Mouse (Mus musculus): Measurements from ENCODE around the gene Gzmd. TPM values are rescaled to one million over a fixed set of nuclear protein-coding genes. Genes with fewer than 3 reads are reported as not detected.

Gene Gzmd
- total and polyA plus RNA-seq, 3 experiments = not detected

DNA sequence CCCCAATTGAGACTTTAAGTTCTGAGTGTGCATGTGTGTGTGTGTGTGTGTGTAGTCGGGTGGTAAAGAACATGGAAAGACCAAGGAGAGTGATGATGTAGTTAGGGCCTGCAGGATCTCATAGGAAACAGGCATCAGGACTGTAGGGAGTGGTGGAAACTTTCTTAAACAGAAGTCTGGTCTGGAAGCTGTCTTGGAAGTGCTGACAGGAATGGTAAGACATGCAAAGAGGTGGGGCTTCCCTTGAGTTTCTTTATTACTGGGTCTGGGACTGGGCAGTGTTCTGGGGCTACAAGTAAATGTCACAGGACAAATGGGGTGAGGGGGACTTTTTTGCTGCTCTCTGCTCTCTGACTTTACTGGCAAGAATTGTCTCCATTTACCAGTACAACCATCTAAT, 34.8 kb downstream of the Gzmd start:
- TF ChIP-seq TAL1 (IDR thresholded peaks at IDR 0.05; ENCODE audit: low read length) (no peak), HCFC1 (IDR thresholded peaks at IDR 0.05; ENCODE audit: low read depth, low read length) (no peak)
- H3K4me1 ChIP-seq (ENCODE audit: control insufficient read depth in 1 of 2, insufficient read depth in 2 of 2, low read length in 2 of 2) = no peaks in the 10 kb centered on the region

DNA sequence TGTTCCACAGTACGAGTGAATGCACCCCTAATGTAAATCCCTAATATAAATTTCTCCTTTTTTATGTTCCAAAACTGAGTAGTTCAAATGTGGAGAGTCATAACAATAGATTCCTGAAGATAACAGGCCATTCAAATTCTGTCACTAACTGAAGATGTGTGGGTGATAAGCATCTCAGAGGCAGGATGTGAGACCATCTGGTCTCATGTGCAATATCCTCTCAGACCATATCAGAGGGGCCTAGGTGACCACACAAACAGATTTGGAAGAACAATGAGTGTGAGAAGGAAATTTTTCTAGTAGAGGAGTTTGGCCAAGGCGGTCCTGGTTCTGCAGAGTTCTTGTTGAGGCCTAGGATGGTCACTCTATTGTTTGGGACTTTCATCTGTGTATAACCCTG, 39.1 kb downstream of the Gzmd start:
- Histone ChIP-seq H3K36me3 (ENCODE audit: control insufficient read depth in 1 of 2, insufficient read depth in 2 of 2, low read length in 2 of 2) (no peaks in the 10 kb centered on the region), H3K27me3 (ENCODE audit: control insufficient read depth in 1 of 2, insufficient read depth in 2 of 2, low read length in 2 of 2) (peaks cover 5 to 16% of the 10 kb centered on the region in 2 experiments), H3K4me1 (ENCODE audit: control insufficient read depth in 1 of 2, insufficient read depth in 2 of 2, low read length in 2 of 2) (no peaks in the 10 kb centered on the region), H3K79me2 (ENCODE audit: control insufficient read depth, insufficient read depth, low read length, poor library complexity) (no peaks in the 10 kb centered on the region), H3K9me3 (replicated peaks; ENCODE audit: insufficient read depth, low read length) (no peaks in the 10 kb centered on the region), H3K9ac (ENCODE audit: control insufficient read depth, low read depth, low read length, poor library complexity, severe bottlenecking) (no peak overlapping the region), H3K4me3 (ENCODE audit: control insufficient read depth in 1 of 2, insufficient read depth in 1 of 2, low read depth in 2 of 2, low read length in 2 of 2) (no peak overlapping the region), H3K27ac (ENCODE audit: control insufficient read depth, low read depth, low read length) (no peak overlapping the region)
- no peak for DNase-seq (ENCODE audit: low read depth, low spot score)
- TF ChIP-seq KAT2A (conservative IDR thresholded peaks at IDR 0.05; ENCODE audit: low read depth, low read length) = no peak
- no peak for TF ChIP-seq NRF1 (IDR thresholded peaks at IDR 0.05; ENCODE audit: insufficient read depth, low read depth, low read length, poor library complexity, severe bottlenecking)
- no peak for TF ChIP-seq RAD21 (IDR thresholded peaks at IDR 0.05; ENCODE audit: low read depth, low read length)
- no peak for TF ChIP-seq MYB (IDR thresholded peaks at IDR 0.05; ENCODE audit: low read depth, low read length)
- no peak for TF ChIP-seq ETS1 (IDR thresholded peaks at IDR 0.05; ENCODE audit: low read depth, low read length)
- no peak for TF ChIP-seq JUND (IDR thresholded peaks at IDR 0.05; ENCODE audit: low read depth, low read length)
- no peak for TF ChIP-seq MXI1 (IDR thresholded peaks at IDR 0.05; ENCODE audit: low read depth, low read length)
- TF ChIP-seq TCF12 (IDR thresholded peaks at IDR 0.05; ENCODE audit: low read depth, low read length) = no peak
- TF ChIP-seq ZC3H11A (IDR thresholded peaks at IDR 0.05; ENCODE audit: low read depth, low read length) = no peak
- TF ChIP-seq SIN3A (IDR thresholded peaks at IDR 0.05; ENCODE audit: low read length) = no peak

More for the DNA sequence above, 34.8 kb downstream of the Gzmd start:
- H3K9me3 ChIP-seq (replicated peaks; ENCODE audit: insufficient read depth, low read length) = no peaks in the 10 kb centered on the region
- H3K79me2 ChIP-seq (ENCODE audit: control insufficient read depth, insufficient read depth, low read length, poor library complexity) = no peaks in the 10 kb centered on the region
- no peaks in the 10 kb centered on the region; a peak in 2 of 4 replicates for H3K27me3 ChIP-seq (ENCODE audit: control insufficient read depth in 1 of 2, insufficient read depth in 2 of 2, low read length in 2 of 2)
- no peaks in the 10 kb centered on the region for H3K36me3 ChIP-seq (ENCODE audit: control insufficient read depth in 1 of 2, insufficient read depth in 2 of 2, low read length in 2 of 2)
- DNase-seq (ENCODE audit: low read depth, low spot score) = no peak
- H3K27ac ChIP-seq (ENCODE audit: control insufficient read depth, low read depth, low read length) = no peak overlapping the region
- no peak overlapping the region for H3K9ac ChIP-seq (ENCODE audit: control insufficient read depth, low read depth, low read length, poor library complexity, severe bottlenecking)
- H3K4me3 ChIP-seq (ENCODE audit: control insufficient read depth in 1 of 2, insufficient read depth in 1 of 2, low read depth in 2 of 2, low read length in 2 of 2) = no peak overlapping the region

DNA sequence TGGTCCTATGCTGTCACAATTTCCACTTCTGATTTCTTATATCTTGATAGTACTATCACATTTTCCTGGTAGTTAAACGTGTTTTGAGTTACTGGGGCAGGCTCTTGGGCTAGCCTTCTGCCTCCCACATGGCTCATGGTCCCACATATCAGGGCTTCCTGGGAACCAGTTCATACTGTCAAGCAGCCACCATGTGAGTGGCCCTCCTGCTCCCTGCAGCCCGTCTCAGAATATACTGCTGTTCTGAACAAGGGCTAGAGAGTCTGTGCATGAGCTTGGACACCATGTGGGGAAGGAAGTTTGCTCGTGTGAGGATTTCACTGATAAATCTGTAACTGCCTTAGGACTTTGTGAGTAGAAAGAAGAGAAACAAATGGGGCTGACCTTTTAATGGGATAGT, 45.7 kb downstream of the Gzmd start:
- Histone ChIP-seq H3K27ac (ENCODE audit: control insufficient read depth, low read depth, low read length) (no peak overlapping the region), H3K36me3 (ENCODE audit: control insufficient read depth in 1 of 2, insufficient read depth in 2 of 2, low read length in 2 of 2) (no peaks in the 10 kb centered on the region), H3K4me1 (ENCODE audit: control insufficient read depth in 1 of 2, insufficient read depth in 2 of 2, low read length in 2 of 2) (no peaks in the 10 kb centered on the region), H3K9ac (ENCODE audit: control insufficient read depth, low read depth, low read length, poor library complexity, severe bottlenecking) (no peak overlapping the region), H3K79me2 (ENCODE audit: control insufficient read depth, insufficient read depth, low read length, poor library complexity) (no peaks in the 10 kb centered on the region), H3K27me3 (ENCODE audit: control insufficient read depth in 1 of 2, insufficient read depth in 2 of 2, low read length in 2 of 2) (peaks cover 6 to 17% of the 10 kb centered on the region in 2 experiments), H3K9me3 (replicated peaks; ENCODE audit: insufficient read depth, low read length) (no peaks in the 10 kb centered on the region), H3K4me3 (ENCODE audit: control insufficient read depth in 1 of 2, insufficient read depth in 1 of 2, low read depth in 2 of 2, low read length in 2 of 2) (no peak overlapping the region)
- DNase-seq (ENCODE audit: low read depth, low spot score) = no peak
- TF ChIP-seq MAX (IDR thresholded peaks at IDR 0.05; ENCODE audit: low read length) (no peak), ZMIZ1 (IDR thresholded peaks at IDR 0.05; ENCODE audit: low read depth, low read length) (no peak)

All from MEL (cell line).